Mouse (Mus musculus) mesoderm, embryonic 11.5 days (tissue): ENCODE results near the gene Hes1.
"Not testable (repeated sequence)": the region's sequence is repeated elsewhere in the genome, so short reads cannot be mapped to it uniquely, and the experiment has no call there.

ENCODE experiments used
- DNase-seq: peaks from one replicate; pipeline ENCODE4 v3.0.0-alpha.2; 2012; ENCODE audit warnings: low read depth, low spot score

Hes1 gene

GRCm38 (mm10) chr16:30069950-30070770, 6.0 kb downstream of the Hes1 start:
- DNase-seq = peak; percentile 80

DNA sequence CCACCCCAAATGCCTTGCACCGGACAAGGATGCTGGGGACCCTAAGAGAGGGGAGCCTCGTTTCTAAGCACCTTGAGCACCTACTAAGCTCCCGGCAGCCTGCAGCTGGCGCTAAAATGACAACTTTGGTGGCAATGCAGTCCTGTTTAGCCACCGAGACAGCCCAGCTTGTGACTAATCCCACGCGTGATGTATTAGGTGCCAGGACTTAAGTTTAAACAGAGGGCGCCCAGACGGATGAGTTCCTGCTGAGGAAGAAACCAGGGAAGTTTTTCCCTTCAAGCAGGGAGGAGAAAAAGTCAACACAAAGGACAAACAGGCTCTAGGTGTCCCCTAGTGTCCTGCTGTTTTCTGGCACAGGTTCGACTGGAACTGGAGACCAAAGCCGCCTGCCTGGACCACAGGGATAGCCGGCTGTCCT, 6.6 kb downstream of the Hes1 start:
- DNase-seq = peak; percentile 51

- no peak for DNase-seq
Observed at GRCm38 (mm10) chr16:30073317-30073716, 9.1 kb downstream of the Hes1 start.

DNA sequence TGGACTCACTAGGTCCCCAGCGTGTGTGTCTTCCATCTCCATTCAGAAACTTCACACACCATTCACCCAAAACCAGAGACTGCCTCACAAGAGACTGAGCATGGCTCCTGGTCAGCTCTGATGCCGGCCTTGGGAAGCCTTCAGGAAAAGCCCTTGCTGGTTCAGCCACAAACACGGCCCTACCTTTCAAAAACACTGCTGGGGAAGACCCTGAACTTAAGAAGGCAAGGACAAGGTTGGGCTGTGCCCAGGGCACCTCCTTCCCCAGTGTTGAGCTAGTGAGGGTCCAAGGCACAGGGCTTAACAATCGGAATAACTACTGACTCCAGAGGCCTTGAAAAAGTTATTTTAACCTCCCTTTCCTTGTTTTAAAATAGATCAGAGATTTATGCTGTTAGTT, 17.3 kb downstream of the Hes1 start:
- no peak for DNase-seq

- no peak for DNase-seq
Observed at GRCm38 (mm10) chr16:30081980-30082379, 17.8 kb downstream of the Hes1 start.

DNA sequence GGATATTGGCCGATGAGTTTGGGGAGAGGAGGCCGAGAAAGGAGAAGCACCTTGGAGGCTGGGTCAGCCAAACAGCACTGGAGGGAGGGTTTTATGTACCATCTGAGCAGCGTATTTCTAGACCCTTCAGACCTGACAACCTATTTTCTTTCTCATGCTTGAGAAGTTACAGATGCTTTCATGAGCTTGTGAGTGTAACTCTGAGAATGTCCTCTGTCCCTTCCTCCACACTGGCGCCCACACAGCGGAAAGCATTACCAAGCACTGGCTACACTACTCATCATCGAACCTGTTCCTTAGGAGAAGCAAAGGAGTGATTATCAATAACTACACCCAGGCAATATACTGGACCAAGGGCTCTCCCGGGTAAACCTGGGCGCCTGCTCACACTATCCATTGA, 18.8 kb downstream of the Hes1 start:
- no peak for DNase-seq

DNA sequence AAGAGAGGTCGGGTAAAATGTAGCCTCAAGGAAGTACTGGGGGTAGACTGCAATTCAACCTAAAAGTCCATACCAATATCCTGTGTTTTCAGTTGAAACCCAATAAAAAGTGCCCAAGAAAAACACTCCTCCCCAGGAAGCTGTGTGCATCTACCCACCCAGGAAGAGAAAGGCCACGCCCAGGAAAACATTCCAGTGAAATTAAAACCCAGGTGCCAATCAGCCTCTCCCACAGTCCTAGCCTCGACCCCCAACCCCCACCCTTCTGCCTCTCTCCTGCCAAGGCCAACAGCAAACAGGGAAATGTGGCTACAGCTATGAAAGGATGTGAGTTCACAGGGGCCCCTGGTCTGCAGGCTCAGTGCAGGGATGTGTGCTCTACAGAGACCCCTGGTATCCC, 19.4 kb downstream of the Hes1 start:
- no peak for DNase-seq

DNA sequence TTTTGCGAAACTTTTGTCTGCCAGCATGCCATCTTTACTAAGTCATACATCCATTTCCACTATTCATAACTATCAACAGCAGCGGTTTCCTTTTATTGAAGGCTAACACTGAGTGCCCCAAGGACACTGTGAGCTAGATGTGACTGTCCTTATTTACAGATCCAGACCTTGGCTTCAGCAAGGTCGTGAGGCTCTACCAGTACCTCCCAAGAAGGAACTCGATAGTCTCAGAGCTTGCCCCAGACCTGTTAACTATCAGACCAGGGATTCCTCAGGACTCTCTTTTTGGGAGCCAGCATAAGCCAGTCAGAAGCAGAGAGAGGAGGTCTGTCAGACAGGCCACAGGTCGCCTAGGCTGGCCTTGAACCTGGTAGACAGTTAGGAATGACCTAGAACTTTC, 24.5 kb downstream of the Hes1 start:
- DNase-seq = no peak

GRCm38 (mm10) chr16:30090200-30090865, 26.1 kb downstream of the Hes1 start:
- no peak for DNase-seq

DNA sequence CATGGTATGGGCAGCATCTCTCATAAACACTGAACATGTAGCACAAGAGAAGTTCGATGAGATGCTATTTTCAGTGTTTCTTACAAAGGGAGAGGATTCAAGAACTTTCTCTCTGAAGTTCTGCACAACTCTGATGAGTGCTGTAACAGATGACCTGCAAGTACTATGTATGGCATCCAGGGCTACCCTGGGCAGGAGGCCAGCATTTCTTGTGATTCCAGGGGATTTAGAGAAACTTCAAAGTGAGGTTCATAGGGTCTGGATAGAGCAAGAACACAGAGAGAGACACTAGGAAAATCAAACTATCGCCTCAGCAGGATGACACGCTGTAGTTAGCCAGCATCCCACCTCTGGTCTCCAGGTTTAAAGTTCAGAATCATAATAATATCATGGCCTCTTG, 31.9 kb downstream of the Hes1 start:
- no peak for DNase-seq

DNA sequence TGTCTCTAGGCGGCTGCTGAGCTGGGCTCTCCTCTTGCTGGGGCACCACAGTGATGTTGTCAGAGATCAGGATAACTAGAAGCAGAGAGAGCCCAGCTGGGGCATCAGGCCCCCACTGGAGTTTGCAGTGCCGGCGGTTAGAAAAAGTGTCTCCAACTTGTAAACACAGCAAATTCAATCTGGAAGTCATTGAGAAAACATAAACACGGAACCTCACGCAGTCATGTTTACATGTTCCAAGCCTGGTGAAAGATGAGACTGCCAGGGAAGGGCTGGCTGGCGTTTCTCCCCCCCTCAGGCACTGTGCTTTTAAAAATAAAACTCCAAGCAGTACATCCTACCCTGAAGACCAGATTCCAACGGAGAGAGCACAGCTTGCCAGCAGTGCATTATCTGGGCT, 32.3 kb downstream of the Hes1 start:
- no peak for DNase-seq

DNA sequence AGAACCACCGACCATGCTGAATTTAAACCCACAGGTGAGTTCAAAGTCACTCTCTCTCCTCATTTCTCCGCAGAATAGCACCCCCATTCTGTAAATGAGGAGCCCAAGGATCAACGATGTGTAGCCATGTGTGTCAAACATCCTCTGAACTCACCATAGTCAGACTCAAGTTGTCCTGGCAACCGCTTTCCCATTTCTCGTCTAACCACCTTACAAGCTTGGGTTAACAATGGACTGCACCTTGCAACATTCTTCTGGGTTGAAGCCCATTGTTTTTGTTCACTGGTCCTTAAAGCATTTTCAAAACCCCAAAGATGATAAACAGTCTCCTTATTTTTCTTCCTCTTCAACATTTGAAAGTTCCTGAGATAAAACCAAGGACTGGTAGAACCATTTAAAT, 34.9 kb downstream of the Hes1 start:
- no peak for DNase-seq

DNA sequence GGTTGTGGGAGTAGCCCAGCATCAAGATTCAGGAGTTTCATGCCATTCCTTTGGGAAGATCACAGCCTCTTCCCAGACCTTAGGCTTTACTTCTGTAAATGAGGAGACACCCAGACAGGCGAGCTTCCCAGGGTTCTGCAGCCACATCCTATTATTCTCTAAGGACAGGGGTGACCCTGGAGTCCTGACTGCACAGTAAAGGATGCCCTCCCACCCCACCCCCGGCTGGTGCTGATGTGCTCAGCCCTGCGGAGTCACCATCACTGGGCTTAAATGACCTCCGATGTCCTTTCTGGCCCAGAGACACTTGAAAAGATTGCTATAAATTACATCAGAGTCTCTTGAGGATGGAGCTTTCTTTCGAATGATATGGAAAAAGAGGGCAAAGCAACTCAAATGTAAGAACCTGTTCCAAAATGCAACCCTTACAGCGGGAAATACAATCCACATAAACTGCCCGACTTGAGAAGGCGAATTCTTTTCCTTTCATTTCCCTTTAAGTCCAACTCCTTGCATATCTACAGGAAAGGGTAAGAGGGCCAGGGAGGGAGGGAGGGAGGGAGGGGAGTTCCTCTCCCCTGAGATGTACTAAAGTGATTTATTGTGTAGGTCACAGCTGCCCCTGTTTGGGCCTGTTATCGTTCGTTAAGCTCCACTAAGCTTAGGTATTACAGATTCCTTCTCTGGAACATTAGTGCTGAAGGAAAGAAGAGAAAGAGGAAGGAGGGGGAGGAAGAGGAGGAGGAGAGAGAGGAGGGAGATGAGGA, 38.1 kb downstream of the Hes1 start:
- DNase-seq = peak; percentile 81

- DNase-seq = peak; percentile 53
Observed at GRCm38 (mm10) chr16:30102982-30103381, 38.8 kb downstream of the Hes1 start.

GRCm38 (mm10) chr16:30103495-30103894, 39.3 kb downstream of the Hes1 start:
- no peak for DNase-seq

GRCm38 (mm10) chr16:30104363-30104762, 40.2 kb downstream of the Hes1 start:
- DNase-seq = no peak

- no peak for DNase-seq
Observed at GRCm38 (mm10) chr16:30105476-30105875, 41.3 kb downstream of the Hes1 start.

GRCm38 (mm10) chr16:30108167-30108566, 44.0 kb downstream of the Hes1 start:
- DNase-seq = not testable (repeated sequence)

- no peak for DNase-seq
Observed at GRCm38 (mm10) chr16:30110466-30110865, 46.3 kb downstream of the Hes1 start.

DNA sequence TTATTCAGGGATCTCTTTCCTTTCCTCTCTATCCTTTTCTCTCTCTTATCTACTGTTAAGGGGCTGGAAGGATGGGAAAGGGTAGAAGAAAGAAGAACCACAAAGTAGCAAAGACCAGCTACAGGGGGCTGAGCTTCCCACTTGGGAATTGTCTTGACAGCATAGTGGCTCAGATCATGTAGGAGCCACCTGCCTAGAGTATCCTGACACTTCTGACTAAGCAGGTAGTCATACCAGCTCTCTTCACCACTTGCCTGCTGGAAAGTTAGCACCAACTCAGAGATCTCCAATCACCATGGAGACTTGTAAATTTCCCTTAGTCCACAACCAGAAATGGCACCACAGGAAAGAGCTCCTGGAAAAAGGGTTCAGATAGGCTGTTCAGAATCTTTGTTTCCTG, 46.9 kb downstream of the Hes1 start:
- DNase-seq = no peak

DNA sequence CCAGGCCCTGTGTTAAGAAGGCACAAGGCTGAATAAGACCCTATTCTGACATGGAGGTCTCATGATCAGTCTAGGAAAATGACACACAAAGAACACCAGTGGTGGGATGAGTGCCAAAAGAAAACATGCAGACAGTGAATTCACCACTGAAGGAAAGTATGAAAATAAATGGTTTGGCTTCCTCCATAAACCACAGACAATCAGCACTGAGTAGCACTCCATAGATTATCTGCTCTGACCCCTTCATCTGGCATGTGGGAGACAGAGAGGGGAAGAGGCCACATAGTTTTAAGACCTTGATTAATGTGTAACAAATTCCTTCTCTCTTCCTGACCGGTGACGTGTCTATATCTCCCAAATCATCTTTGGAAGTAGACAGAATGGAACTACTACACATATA, 47.4 kb downstream of the Hes1 start:
- DNase-seq = no peak

GRCm38 (mm10) chr16:30113170-30113569, 49.0 kb downstream of the Hes1 start:
- DNase-seq = no peak
